Mouse (Mus musculus): ENCODE measurements around the gene Ccdc24.

GRCm38 (mm10) chr4:117845316-117845715 lies 27.0 kb downstream of the Ccdc24 start:
- TF ChIP-seq CTCF (IDR thresholded peaks at IDR 0.05; ENCODE audit: insufficient read depth, low read length) (no peak), POLR2A (IDR thresholded peaks at IDR 0.05; ENCODE audit: borderline replicate concordance, extremely low read depth, low read depth, low read length) (no peak)
